Mouse (Mus musculus): Measurements from ENCODE around the gene Ndufs4. TPM values are rescaled to one million over a fixed set of nuclear protein-coding genes. Genes with fewer than 3 reads are reported as not detected.
A peak's percentile ranks its signal among the peaks of the same experiment; 100 is the strongest.

Gene Ndufs4
- polyA plus RNA-seq (2016; fragmentation: Nextera tagmentation; extraction: Ambion mirVana): 304 and 308 TPM in 2 replicates

GRCm38 (mm10) chr13:114388211-114388965 lies at the start of gene Ndufs4:
Gene Ndufs4 (minus strand): TSS chr13:114388258.
- Histone ChIP-seq H3K4me3 (peak within 1 kb of the TSS; percentile 82), H3K27me3 (ENCODE audit: low read depth, poor library complexity, severe bottlenecking) (no peaks in the 10 kb centered on the region), H3K27ac (replicated peaks) (peak within 1 kb of the TSS; percentile 94), H3K4me1 (peaks cover 13% of the 10 kb centered on the region), H3K9me3 (replicated peaks) (no peaks in the 10 kb centered on the region), H3K36me3 (peaks cover 11% of the 10 kb centered on the region)
- WGBS: 43% methylated on average over 13 of the region's 13 CpGs
- no peak for DNase-seq (ENCODE audit: low spot score)

GRCm38 (mm10) chr13:114432491-114432890 lies 44.4 kb upstream of the Ndufs4 start:
- Histone ChIP-seq H3K4me3 (no peak overlapping the region), H3K36me3 (no peaks in the 10 kb centered on the region), H3K27me3 (ENCODE audit: low read depth, poor library complexity, severe bottlenecking) (no peaks in the 10 kb centered on the region), H3K27ac (replicated peaks) (no peak overlapping the region), H3K4me1 (0 out of 2 replicates have a peak, but pooled peaks cover 3% of the 10 kb centered on the region), H3K9me3 (replicated peaks) (no peaks in the 10 kb centered on the region)
- WGBS: 86% methylated on average over 5 of the region's 5 CpGs
- no peak for DNase-seq (ENCODE audit: low spot score)

- Histone ChIP-seq H3K27ac (replicated peaks) (no peak overlapping the region), H3K4me3 (no peak overlapping the region), H3K36me3 (no peaks in the 10 kb centered on the region), H3K9me3 (replicated peaks) (no peaks in the 10 kb centered on the region), H3K27me3 (ENCODE audit: low read depth, poor library complexity, severe bottlenecking) (no peaks in the 10 kb centered on the region), H3K4me1 (no peaks in the 10 kb centered on the region)
- 96% methylated on average over 5 of the region's 5 CpGs for WGBS
- DNase-seq (ENCODE audit: low spot score): no peak
These were observed 37.2 kb upstream of the Ndufs4 start for GRCm38 (mm10) chr13:114425230-114425629.

GRCm38 (mm10) chr13:114420235-114420634 lies 32.2 kb upstream of the Ndufs4 start:
- no peak for DNase-seq (ENCODE audit: low spot score)
- no peak overlapping the region for H3K27ac ChIP-seq (replicated peaks)
- H3K36me3 ChIP-seq: no peaks in the 10 kb centered on the region
- H3K4me1 ChIP-seq: no peaks in the 10 kb centered on the region
- WGBS: 92% methylated on average over 8 of the region's 8 CpGs
- H3K27me3 ChIP-seq (ENCODE audit: low read depth, poor library complexity, severe bottlenecking): no peaks in the 10 kb centered on the region
- no peak overlapping the region for H3K4me3 ChIP-seq
- H3K9me3 ChIP-seq (replicated peaks): no peaks in the 10 kb centered on the region

- DNase-seq (ENCODE audit: low spot score): no peak
- WGBS: 84% methylated on average over 3 of the region's 3 CpGs
- no peak overlapping the region for H3K27ac ChIP-seq (replicated peaks)
- H3K4me3 ChIP-seq: no peak overlapping the region
- no peaks in the 10 kb centered on the region for H3K9me3 ChIP-seq (replicated peaks)
- no peaks in the 10 kb centered on the region for H3K36me3 ChIP-seq
- H3K4me1 ChIP-seq: no peaks in the 10 kb centered on the region
- H3K27me3 ChIP-seq (ENCODE audit: low read depth, poor library complexity, severe bottlenecking): no peaks in the 10 kb centered on the region
These were observed 31.3 kb upstream of the Ndufs4 start for GRCm38 (mm10) chr13:114419364-114419763.

GRCm38 (mm10) chr13:114412326-114412725 lies 24.3 kb upstream of the Ndufs4 start:
- no peak overlapping the region for H3K4me3 ChIP-seq
- H3K27me3 ChIP-seq (ENCODE audit: low read depth, poor library complexity, severe bottlenecking): peaks cover 4% of the 10 kb centered on the region; the same call in 1 of the 2 replicates
- H3K4me1 ChIP-seq: peaks cover 20% of the 10 kb centered on the region
- no peak for DNase-seq (ENCODE audit: low spot score)
- H3K9me3 ChIP-seq (replicated peaks): no peaks in the 10 kb centered on the region
- no peak overlapping the region for H3K27ac ChIP-seq (replicated peaks)
- H3K36me3 ChIP-seq: no peaks in the 10 kb centered on the region

- H3K4me3 ChIP-seq: peak overlapping the region; percentile 39
- peaks cover 4% of the 10 kb centered on the region; the same call in 1 of the 2 replicates for H3K27me3 ChIP-seq (ENCODE audit: low read depth, poor library complexity, severe bottlenecking)
- H3K27ac ChIP-seq (replicated peaks): peak overlapping the region; percentile 78
- H3K36me3 ChIP-seq: no peaks in the 10 kb centered on the region
- peak; percentile 42 for DNase-seq (ENCODE audit: low spot score)
- 5% methylated on average over 5 of the region's 5 CpGs for WGBS
- H3K9me3 ChIP-seq (replicated peaks): no peaks in the 10 kb centered on the region
- peaks cover 46% of the 10 kb centered on the region for H3K4me1 ChIP-seq
These were observed 18.8 kb upstream of the Ndufs4 start for GRCm38 (mm10) chr13:114406866-114407265.

- Histone ChIP-seq H3K4me1 (peaks cover 46% of the 10 kb centered on the region), H3K36me3 (no peaks in the 10 kb centered on the region), H3K27me3 (ENCODE audit: low read depth, poor library complexity, severe bottlenecking) (peaks cover 4% of the 10 kb centered on the region; the same call in 1 of the 2 replicates), H3K9me3 (replicated peaks) (no peaks in the 10 kb centered on the region), H3K4me3 (peak overlapping the region; percentile 39), H3K27ac (replicated peaks) (peak overlapping the region; percentile 78)
- 7% methylated on average over 5 of the region's 5 CpGs for WGBS
- peak; percentile 69 for DNase-seq (ENCODE audit: low spot score)
These were observed 18.4 kb upstream of the Ndufs4 start for GRCm38 (mm10) chr13:114406424-114406823.

GRCm38 (mm10) chr13:114405100-114405715 lies 17.1 kb upstream of the Ndufs4 start:
- 88% methylated on average over 9 of the region's 9 CpGs for WGBS
- Histone ChIP-seq H3K27me3 (ENCODE audit: low read depth, poor library complexity, severe bottlenecking) (peaks cover 4% of the 10 kb centered on the region; the same call in 1 of the 2 replicates), H3K36me3 (no peaks in the 10 kb centered on the region), H3K9me3 (replicated peaks) (no peaks in the 10 kb centered on the region), H3K27ac (replicated peaks) (peak overlapping the region; percentile 78), H3K4me1 (peaks cover 46% of the 10 kb centered on the region), H3K4me3 (no peak overlapping the region)
- no peak for DNase-seq (ENCODE audit: low spot score)

- H3K4me3 ChIP-seq: no peak overlapping the region
- no peaks in the 10 kb centered on the region for H3K36me3 ChIP-seq
- H3K27me3 ChIP-seq (ENCODE audit: low read depth, poor library complexity, severe bottlenecking): no peaks in the 10 kb centered on the region
- peaks cover 9% of the 10 kb centered on the region for H3K4me1 ChIP-seq
- DNase-seq (ENCODE audit: low spot score): no peak
- 81% methylated on average over 2 of the region's 2 CpGs for WGBS
- no peaks in the 10 kb centered on the region for H3K9me3 ChIP-seq (replicated peaks)
- no peak overlapping the region for H3K27ac ChIP-seq (replicated peaks)
These were observed 10.8 kb upstream of the Ndufs4 start for GRCm38 (mm10) chr13:114398906-114399305.

GRCm38 (mm10) chr13:114397281-114397680 lies 9.2 kb upstream of the Ndufs4 start:
- peaks cover 9% of the 10 kb centered on the region for H3K4me1 ChIP-seq
- 53% methylated on average over 9 of the region's 9 CpGs for WGBS
- DNase-seq (ENCODE audit: low spot score): peak; percentile 11

GRCm38 (mm10) chr13:114396863-114397262 lies 8.8 kb upstream of the Ndufs4 start:
- Histone ChIP-seq H3K27me3 (ENCODE audit: low read depth, poor library complexity, severe bottlenecking) (no peaks in the 10 kb centered on the region), H3K4me1 (peaks cover 9% of the 10 kb centered on the region), H3K36me3 (no peaks in the 10 kb centered on the region), H3K4me3 (no peak overlapping the region), H3K27ac (replicated peaks) (no peak overlapping the region), H3K9me3 (replicated peaks) (no peaks in the 10 kb centered on the region)
- WGBS: 45% methylated on average over 10 of the region's 10 CpGs
- peak; percentile 12 for DNase-seq (ENCODE audit: low spot score)

More at GRCm38 (mm10) chr13:114397281-114397680, 9.2 kb upstream of the Ndufs4 start:
- Histone ChIP-seq H3K36me3 (no peaks in the 10 kb centered on the region), H3K4me3 (0 out of 2 replicates have a peak overlapping the region, but pooled peaks have one; percentile 11), H3K9me3 (replicated peaks) (no peaks in the 10 kb centered on the region), H3K27me3 (ENCODE audit: low read depth, poor library complexity, severe bottlenecking) (no peaks in the 10 kb centered on the region), H3K27ac (replicated peaks) (no peak overlapping the region)

- Histone ChIP-seq H3K36me3 (no peaks in the 10 kb centered on the region), H3K27me3 (ENCODE audit: low read depth, poor library complexity, severe bottlenecking) (no peaks in the 10 kb centered on the region), H3K4me1 (peaks cover 9% of the 10 kb centered on the region), H3K9me3 (replicated peaks) (no peaks in the 10 kb centered on the region), H3K4me3 (no peak overlapping the region), H3K27ac (replicated peaks) (no peak overlapping the region)
- WGBS: 94% methylated on average over 2 of the region's 2 CpGs
- peak; percentile 7 for DNase-seq (ENCODE audit: low spot score)
These were observed 6.7 kb upstream of the Ndufs4 start for GRCm38 (mm10) chr13:114394784-114395183.
